In genomic region chr9:95645926-95646325, GRCm38 (mm10) we compare ENCODE assay signal across 13 mouse cellular contexts. TPM values are rescaled to one million over a fixed set of nuclear protein-coding genes. Genes with fewer than 3 reads are reported as not detected.
"Had no signal": no experiment of that assay in that cellular context is flagged by ENCODE, and none has a peak within 500 bp of the region (broad histone marks: within the 10 kb centered on the region; RNA-seq: fewer than 3 reads in every experiment).

No protein-coding gene starts in this region.

- DNase-seq: retina, postnatal 1 day; right cerebral cortex, adult 18-20 months; right cerebral cortex, postnatal 14 days; right cerebral cortex, postnatal 25 days; right cerebral cortex, postnatal 4 days; spleen, adult 18-20 months; thymus, adult 18-20 months; thymus, adult 2 months; thymus, postnatal 14 days; thymus, postnatal 25 days; thymus, postnatal 36 days; thymus, postnatal 4 days had no signal

RNA-seq across cellular contexts. Expression of gene Pcolce2, which starts 8.5 kb away (rescaled TPM):
- total RNA-seq: neutrophil, adult 5-6 weeks had no signal
